Mouse (Mus musculus) kidney, adult 2 months (tissue): ENCODE measurements around the gene Mrpl51.
"Not testable (repeated sequence)": the region's sequence is repeated elsewhere in the genome, so short reads cannot be mapped to it uniquely, and the experiment has no call there.

ENCODE experiments used
- CTCF ChIP-seq: fragments of 200-500 bp; conservative IDR thresholded peaks from 2 replicates; pipeline ENCODE4 v1.5.1; 2011; ENCODE audit warnings: low read depth, mild to moderate bottlenecking, control low read depth, low read length, moderate library complexity, mixed read lengths; ENCODE audit not compliant: insufficient read depth, insufficient read length
- POLR2A ChIP-seq: fragments of 200-500 bp; IDR thresholded peaks from one replicate; pipeline ENCODE4 v1.6.1; 2011; ENCODE audit warnings: low read depth, low read length, control low read depth

DNA sequence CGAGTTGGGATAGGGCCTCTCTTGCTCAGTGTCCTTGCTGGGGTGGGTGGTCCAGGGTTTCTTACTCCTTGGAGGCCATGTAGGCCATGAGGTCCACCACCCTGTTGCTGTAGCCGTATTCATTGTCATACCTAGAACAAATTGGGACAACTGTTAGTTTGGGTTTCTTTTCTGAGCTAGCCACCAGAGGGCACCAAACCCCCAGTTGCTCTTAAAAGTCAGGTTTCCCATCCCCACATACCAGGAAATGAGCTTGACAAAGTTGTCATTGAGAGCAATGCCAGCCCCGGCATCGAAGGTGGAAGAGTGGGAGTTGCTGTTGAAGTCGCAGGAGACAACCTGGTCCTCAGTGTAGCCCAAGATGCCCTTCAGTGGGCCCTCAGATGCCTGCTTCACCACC, 29.6 kb upstream of the Mrpl51 start:
- peak; percentile 47 for TF ChIP-seq CTCF
- TF ChIP-seq POLR2A: not testable (repeated sequence)
